Mouse (Mus musculus) natural killer cell, adult 2 months (primary cell): ENCODE results near the gene Scml4.

ENCODE experiments used
- DNase-seq, 2 experiments: peaks; one replicate each; pipeline ENCODE4 v3.0.0; 2022; ENCODE audit warnings: low spot score in 2 of 2

The Scml4 gene

DNA sequence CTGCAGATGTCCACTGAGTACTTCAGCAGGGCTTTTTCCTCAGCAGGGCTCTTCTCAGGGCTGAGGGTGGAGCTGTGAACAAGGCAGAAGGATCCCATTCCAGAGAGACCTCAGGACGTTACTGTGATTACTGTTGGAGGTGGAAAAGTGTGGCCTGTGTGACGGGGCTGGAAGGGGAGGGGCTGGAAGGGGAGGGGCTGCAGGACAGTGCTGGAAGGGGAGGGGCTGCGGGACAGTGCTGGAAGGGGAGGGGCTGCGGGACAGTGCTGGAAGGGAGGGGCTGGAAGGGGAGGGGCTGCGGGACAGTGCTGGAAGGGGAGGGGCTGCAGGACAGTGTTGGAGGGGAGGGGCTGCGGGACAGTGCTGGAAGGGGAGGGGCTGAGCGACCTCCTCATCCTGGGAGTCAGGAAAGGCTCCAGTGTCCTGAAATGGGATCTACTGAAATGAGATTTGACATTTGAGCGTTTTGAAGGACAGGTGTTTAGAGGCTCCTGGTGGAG lies 90.1 kb downstream of the Scml4 start:
- DNase-seq: no peak

GRCm38 (mm10) chr10:42951078-42952045 lies 91.2 kb downstream of the Scml4 start:
- no peak for DNase-seq

- DNase-seq: no peak
These were observed 91.9 kb downstream of the Scml4 start for GRCm38 (mm10) chr10:42952046-42952420.

- no peak for DNase-seq
These were observed 93.4 kb downstream of the Scml4 start for GRCm38 (mm10) chr10:42953601-42954000.

DNA sequence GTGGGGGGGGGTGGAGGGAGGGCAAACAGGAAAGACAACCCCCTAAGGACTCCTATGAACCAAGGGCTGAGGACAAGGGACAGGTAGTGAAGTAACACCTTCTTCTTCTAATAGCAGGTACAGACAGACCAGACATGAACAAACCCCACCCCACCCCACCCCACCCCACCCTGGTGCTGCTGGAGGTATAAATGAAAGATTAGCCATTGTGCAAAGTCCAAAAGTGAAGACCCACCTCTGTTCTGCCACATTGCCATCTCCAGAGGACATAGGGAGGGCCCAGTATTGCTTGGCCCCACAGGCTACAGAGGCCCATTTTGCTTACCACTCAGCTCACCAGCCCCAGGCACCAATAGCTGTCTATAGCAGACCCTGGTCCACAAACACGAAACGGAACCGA lies 95.0 kb downstream of the Scml4 start:
- no peak for DNase-seq

GRCm38 (mm10) chr10:42957881-42958651 lies 97.9 kb downstream of the Scml4 start:
- DNase-seq: peak; percentile 29 to 51

DNA sequence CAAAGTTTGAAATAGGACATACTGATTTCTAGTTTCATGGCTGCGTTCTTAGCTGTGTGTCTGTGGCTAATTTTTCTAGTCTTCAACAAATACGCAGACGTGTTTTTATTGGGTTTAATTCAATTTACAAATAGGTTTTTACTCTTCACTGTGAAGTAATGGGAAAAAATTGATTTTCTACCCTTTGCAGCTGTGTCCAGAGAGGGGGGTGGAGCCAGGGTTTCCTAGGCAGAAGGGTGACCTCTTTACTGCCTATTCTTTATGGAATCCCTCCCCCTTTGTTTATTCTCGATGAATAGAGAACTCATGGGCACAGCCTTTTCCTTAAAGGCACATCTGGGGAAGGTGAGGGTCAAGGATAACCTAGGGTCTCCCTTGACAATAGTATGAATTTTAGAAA lies 98.5 kb downstream of the Scml4 start:
- DNase-seq: no peak

- DNase-seq: no peak
These were observed 101.6 kb downstream of the Scml4 start for GRCm38 (mm10) chr10:42961771-42962170.

DNA sequence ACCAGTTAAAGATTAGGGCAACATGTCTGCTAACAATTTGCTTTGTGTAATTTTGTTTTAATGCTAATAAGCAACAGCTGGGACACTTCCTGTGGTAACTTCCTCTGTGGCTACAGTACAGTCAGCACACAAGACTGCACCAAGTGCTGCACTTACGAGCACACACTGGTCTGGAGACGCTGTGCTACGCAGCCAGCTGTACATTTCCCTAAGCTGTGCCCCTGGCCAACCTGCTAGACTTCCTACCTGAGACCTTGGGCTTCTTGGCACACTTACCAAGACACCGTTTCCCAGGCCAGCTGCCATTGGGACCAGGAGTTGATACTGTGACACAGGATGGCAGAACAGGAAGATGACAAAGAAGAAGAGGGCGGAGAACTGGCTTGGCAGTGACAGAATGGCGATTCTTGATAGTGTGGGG lies 102.0 kb downstream of the Scml4 start:
- DNase-seq: peak; percentile 37 to 45

GRCm38 (mm10) chr10:42962655-42963054 lies 102.5 kb downstream of the Scml4 start:
- peak in 1 of 2 experiments; percentile 57 for DNase-seq

DNA sequence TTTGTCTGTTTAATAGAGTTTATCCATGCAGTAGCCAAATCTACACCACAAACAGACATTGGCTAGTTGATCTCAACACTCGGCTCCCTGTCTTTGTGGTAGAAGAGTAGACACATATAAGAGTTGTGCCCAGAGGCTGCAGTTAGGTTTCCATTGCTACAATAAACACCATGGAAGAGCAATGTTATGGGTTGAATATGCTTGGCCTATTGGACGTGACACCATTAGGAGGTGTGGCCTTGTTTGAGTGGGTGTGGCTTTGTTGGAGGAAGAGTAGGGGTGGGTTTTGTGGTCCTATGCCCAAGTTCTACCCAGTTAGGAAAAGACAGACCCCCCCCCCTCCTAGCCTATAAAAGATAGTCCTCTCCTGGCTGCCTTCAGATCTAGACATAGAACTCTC lies 102.9 kb downstream of the Scml4 start:
- DNase-seq: no peak

DNA sequence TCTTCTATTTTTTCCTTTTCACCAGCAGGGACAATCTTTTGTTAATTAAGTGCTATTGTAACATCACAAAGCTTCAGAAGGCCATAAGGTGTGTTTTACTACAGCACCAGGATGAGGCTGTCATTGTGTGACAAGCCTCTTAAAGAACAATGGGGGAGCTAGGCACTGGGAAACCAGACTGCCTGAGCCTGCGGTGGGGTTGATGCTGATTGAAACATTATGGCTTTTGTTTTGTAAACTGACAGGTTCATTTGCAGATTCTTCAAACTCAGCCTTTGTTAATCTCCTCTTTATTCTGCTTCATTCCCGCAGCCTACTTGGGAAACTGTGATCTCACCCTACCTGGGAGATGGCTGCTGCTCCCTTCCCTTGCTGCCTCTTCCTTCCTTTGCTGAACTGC lies 108.2 kb downstream of the Scml4 start:
- no peak for DNase-seq

- peak in 1 of 2 experiments; percentile 21 for DNase-seq
These were observed 112.5 kb downstream of the Scml4 start for GRCm38 (mm10) chr10:42972504-42973172.

- no peak for DNase-seq
These were observed 113.4 kb downstream of the Scml4 start for GRCm38 (mm10) chr10:42973537-42973936.

DNA sequence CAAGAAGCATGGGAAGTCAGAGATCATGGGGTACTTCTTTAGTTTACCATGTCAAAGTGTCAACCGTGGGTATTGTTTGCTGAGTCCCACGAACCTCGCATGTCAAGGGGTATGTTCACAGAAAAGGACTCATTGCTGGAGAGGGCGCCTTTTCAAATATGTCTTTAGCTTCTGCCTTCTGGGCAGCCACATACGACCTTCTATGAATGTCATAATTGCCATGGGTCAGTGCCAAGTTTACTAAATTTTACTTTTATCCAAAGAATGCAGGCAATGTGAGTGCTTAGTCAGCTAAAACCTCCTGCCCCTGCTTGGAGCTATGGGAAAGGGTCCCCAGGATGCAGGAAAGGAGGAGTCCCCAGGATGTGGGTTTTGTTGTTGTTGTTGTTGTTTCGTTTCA lies 116.4 kb downstream of the Scml4 start:
- DNase-seq: no peak

- no peak for DNase-seq
These were observed 118.2 kb downstream of the Scml4 start for GRCm38 (mm10) chr10:42978346-42978745.

GRCm38 (mm10) chr10:42980999-42981757 lies 121.0 kb downstream of the Scml4 start:
- DNase-seq: no peak

GRCm38 (mm10) chr10:42984886-42985285 lies 124.7 kb downstream of the Scml4 start:
- no peak for DNase-seq

- DNase-seq: peak; percentile 27 to 42
These were observed 127.5 kb downstream of the Scml4 start for GRCm38 (mm10) chr10:42987594-42988052.

DNA sequence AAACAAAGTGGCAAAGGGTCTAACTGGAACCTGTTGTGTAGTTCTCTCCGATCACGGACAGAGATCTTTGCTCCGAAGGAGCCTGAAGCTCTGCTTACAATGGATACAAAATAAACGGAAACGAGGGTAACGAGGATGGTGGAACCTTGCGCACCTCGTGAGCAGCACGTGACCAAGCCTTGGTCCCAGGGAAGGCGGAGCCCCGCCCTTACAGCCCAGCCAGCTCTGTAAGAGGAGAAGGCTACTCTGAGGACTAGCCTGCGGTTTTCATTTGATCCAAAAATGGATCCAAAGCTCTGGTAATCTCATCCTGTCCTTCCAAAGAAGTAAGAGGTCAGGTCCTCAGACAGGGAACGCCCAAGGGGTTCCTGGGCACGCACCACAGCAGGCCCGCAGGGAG lies 128.5 kb downstream of the Scml4 start:
- no peak for DNase-seq

- DNase-seq: peak; percentile 52 to 62
These were observed 129.7 kb downstream of the Scml4 start for GRCm38 (mm10) chr10:42989910-42990309.
